Comparison of ENCODE assay signal across 8 mouse cellular contexts in the genomic region with DNA sequence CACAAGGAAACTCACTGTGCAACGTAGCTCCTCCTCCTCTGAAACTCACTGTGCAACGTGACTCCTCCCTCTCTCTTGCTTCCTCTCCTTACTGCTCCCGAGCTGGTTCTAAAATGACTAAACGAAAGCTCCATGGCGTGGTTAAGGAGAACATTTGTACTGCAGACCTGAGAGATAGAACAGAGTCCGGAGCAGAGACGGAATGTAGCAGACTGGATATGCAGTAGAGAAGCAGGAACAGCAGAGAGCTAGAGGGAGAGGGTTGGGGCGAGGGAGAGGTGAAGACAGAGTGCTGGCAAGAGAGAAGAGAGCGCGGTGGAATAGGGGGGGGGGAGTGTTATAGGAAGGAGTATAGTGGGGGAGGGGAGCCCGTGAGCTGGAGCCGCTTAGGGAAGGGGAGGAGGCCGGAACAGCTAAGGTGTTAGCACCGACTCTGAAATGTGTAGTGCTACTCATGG.
DNase-seq lines count a peak whose midpoint lies in the region; ATAC-seq and TF ChIP-seq lines count a peak whose summit lies in the region.

No protein-coding gene starts in this region.

- peak overlapping the region; percentile 34; the same call in 1 of the 2 replicates for H3K4me3 ChIP-seq in layer of hippocampus, adult 2 months
- no peak overlapping the region for H3K4me3 ChIP-seq in hindbrain, embryonic 11.5 days (ENCODE audit: low read depth, low read length)

- ATAC-seq in hindbrain, embryonic 11.5 days (ENCODE audit: low FRiP score), result peak; percentile 51
- ATAC-seq in megakaryocyte, adult 5-6 weeks (ENCODE audit: poor library complexity, severe bottlenecking), result peak; percentile 84

- WGBS in hindbrain, embryonic 11.5 days, result 14% methylated on average over 14 of the region's 14 CpGs

- no peaks in the 10 kb centered on the region for H3K36me3 ChIP-seq in hindbrain, embryonic 11.5 days (ENCODE audit: control insufficient read depth, insufficient read depth, low read length)

- TF ChIP-seq CTCF in layer of hippocampus, adult 2 months (conservative IDR thresholded peaks at IDR 0.05), result no peak

- no peaks in the 10 kb centered on the region for H3K4me1 ChIP-seq in hindbrain, embryonic 11.5 days (replicated peaks; ENCODE audit: control insufficient read depth, insufficient read depth, low read length)

- no peaks in the 10 kb centered on the region for H3K9me3 ChIP-seq in hindbrain, embryonic 11.5 days (ENCODE audit: control insufficient read depth, low read length)

- no peak for DNase-seq in layer of hippocampus, adult 2 months (ENCODE audit: low spot score in 2 of 2)
- no peak for DNase-seq in layer of hippocampus, adult 9-10 months (ENCODE audit: low spot score)
- DNase-seq in embryo, embryonic 10 days (ENCODE audit: low spot score), result peak; percentile 60
- DNase-seq in hindbrain, embryonic 11.5 days (ENCODE audit: low spot score), result peak; percentile 48
- peak; percentile 55 for DNase-seq in thymus, postnatal 14 days
- DNase-seq in frontal cortex, postnatal 10 days (ENCODE audit: low spot score in 2 of 2), result no peak
- no peak for DNase-seq in urinary bladder, postnatal 36 days (ENCODE audit: low spot score in 2 of 2)

- no peaks in the 10 kb centered on the region for H3K27me3 ChIP-seq in hindbrain, embryonic 11.5 days (ENCODE audit: control insufficient read depth, insufficient read depth, low read length)

- 0 out of 2 replicates have a peak overlapping the region, but pooled peaks have one; percentile 54 for H3K27ac ChIP-seq in layer of hippocampus, adult 2 months
- no peak overlapping the region for H3K27ac ChIP-seq in hindbrain, embryonic 11.5 days (ENCODE audit: low read depth, low read length)

- no peak overlapping the region for H3K9ac ChIP-seq in hindbrain, embryonic 11.5 days (ENCODE audit: low read depth, low read length)

- no peak overlapping the region; the same call in 1 of the 2 replicates for H3K4me2 ChIP-seq in hindbrain, embryonic 11.5 days (replicated peaks; ENCODE audit: low read depth, low read length)

Comparison
In these comparisons a context has a peak if more than half of its experiments do, and no peak if none do; other contexts are left out.
1. DNase-seq: peak in embryo, embryonic 10 days (single experiment), hindbrain, embryonic 11.5 days (single experiment) and thymus, postnatal 14 days (single experiment); none in layer of hippocampus, adult 2 months (0 of 2), layer of hippocampus, adult 9-10 months (single experiment), frontal cortex, postnatal 10 days (0 of 2) and urinary bladder, postnatal 36 days (0 of 2).